Mouse (Mus musculus) layer of hippocampus, postnatal 36 days (tissue): ENCODE results near the gene Ints14. TPM values are rescaled to one million over a fixed set of nuclear protein-coding genes. Genes with fewer than 3 reads are reported as not detected.

Source experiments
- DNase-seq, 2 experiments: peaks; one replicate each; pipeline ENCODE4 v3.0.0; 2022
- total RNA-seq, 2 experiments: library from RNA; stranded (reverse); gene quantifications; 2 replicates each; pipeline ENCODE4 v1.2.3; 2021

Gene Ints14
- total RNA-seq = 10 to 100 TPM; 19.7 to 20.1 TPM

- DNase-seq = peak; percentile 95
Observed at GRCm38 (mm10) chr9:64960117-64960977, at the start of gene Ints14. Gene Ints14 (plus strand): TSS chr9:64960905.

- DNase-seq = no peak
Observed at GRCm38 (mm10) chr9:64913406-64913805, 47.3 kb upstream of the Ints14 start.

DNA sequence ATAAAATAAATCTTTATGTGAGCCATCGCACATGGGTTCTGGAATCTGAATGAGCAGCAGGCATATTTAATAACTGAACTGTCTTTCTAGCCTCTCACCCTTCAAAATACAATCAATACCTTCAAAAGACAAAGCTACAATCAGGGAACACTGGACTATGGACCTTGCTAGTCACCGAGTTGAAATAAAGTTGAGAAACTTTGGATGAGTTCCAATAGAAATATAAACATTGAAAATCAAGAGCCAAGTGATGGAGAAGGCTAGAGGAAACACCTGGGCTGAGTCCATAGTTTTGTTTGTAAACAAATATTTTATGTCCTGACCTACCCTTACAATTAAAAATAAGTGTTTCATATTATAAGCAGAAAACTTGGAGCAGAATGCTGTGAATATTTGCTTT is 46.7 kb upstream of the Ints14 start:
- DNase-seq = no peak

- no peak for DNase-seq
Observed at GRCm38 (mm10) chr9:64914629-64915028, 46.1 kb upstream of the Ints14 start.

DNA sequence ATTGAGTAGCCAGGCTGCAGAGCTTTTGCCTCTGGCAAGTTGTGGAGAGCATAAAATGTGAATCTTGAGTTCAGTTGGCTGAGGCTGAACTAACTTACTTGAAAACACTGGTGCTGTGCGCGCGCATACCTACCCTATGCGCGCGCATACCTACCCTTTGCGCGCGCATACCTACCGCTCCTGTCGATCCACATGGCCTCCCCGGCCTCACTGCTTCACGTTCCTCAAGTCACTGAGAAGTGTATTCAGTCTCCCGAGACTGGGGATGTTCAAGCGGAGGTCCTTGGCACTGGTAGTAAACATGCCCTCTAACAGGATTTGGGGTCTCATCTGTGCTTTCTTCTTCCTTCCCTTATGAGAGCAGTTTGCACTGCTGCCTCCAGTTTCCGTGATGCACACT is 42.1 kb upstream of the Ints14 start:
- DNase-seq = no peak

DNA sequence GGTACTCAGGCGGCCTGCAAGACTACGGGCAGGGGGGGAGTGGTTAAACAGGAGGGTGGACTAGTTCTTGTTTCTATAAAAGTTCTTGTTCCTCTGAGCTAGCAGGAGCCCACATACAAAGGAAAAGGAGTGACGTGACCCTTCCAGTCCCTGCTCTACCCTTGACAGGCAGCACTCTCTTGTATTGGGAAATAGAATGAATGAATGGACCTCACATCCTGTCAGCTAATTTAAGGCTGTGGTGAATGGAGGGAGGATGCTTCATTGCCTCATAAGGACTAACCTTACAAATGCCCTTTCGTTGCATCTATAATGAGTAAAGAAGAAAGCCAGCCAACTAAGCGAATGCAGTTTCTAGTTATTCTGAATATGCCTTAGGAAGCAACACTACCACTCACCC is 34.9 kb upstream of the Ints14 start:
- no peak for DNase-seq

DNA sequence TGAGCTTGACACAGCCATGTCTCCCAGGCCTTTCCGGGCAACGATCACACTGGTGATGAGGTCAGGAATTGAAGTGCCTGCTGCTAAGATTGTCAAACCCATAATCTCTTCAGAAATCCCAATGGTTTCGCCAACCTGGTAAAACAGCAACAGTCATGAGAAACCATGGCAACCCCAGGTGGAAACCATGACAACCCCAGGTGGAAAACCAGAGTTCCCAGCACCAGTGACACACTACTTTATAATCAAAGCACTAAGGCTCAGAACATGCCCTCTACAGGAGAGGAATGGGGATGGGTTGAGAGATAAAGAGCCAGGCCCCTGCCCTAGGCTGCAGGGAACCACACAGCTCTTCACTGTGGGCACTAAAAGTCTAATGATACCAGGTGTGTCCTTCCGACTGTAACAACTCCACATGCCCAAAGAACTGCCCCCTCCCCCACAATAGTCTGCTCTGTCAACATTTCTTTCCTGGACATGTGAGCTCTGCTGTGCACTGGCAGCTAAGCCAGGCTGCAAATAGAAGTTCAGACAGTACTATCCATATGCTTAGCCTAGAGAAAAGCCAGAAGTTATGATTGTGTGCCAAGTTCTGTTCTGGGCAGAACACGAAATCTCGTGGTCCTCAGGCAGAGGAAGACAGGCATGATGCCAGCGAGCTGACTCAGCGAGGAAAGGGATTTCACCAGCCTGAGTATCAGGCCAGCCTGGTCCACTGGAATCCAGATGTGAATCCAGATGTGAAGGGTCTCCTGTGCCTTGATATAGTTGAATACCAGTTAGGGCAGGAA is 34.3 kb upstream of the Ints14 start:
- DNase-seq = peak; percentile 67 to 73

- DNase-seq = no peak
Observed at GRCm38 (mm10) chr9:64930256-64930655, 30.4 kb upstream of the Ints14 start.

DNA sequence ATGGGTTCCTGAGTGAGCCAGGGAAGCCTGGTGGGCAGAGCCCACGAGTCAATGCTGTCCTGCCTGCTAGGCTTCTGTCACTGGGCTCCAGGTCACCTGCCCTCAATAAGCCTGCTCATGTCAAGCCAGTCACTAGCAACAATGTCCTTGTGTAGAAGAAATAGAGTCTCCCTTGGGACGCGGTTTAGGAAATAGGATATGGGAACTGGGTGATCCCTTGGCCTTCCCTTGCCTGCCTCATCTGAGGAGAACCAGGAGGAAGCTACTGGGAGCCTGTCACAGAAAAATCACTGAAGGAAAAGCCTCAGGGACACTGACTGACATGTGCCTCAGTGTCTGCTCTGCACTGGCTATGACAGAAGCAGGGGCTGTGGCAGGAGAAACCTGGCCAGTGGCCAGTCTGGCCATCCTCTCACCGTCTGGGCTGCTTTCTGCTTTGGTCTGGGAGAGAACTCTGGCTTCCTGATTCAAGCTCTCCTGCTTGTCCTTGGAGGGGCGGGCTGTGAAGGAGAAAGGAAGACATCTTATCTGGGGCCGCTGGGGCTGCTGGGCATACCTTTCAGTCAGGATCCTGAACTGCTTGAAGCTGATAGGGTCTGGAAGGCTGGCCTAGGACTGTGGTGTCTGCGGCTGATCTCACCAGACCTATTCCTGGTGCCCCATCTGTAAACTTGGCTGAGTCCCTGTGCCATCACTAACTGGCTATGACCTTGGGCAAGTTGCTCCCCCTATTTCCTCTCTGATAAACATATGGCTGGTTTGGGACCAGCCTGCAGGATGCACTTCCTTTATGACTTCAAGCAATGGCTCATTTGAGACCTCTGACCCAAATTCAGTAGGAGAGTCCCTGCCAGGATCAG is 28.7 kb upstream of the Ints14 start:
- no peak for DNase-seq

- DNase-seq = no peak
Observed at GRCm38 (mm10) chr9:64934015-64934754, 26.5 kb upstream of the Ints14 start.

- peak in 1 of 2 experiments; percentile 45 for DNase-seq
Observed at GRCm38 (mm10) chr9:64936508-64936907, 24.2 kb upstream of the Ints14 start.

- no peak for DNase-seq
Observed at GRCm38 (mm10) chr9:64937491-64937890, 23.2 kb upstream of the Ints14 start.

DNA sequence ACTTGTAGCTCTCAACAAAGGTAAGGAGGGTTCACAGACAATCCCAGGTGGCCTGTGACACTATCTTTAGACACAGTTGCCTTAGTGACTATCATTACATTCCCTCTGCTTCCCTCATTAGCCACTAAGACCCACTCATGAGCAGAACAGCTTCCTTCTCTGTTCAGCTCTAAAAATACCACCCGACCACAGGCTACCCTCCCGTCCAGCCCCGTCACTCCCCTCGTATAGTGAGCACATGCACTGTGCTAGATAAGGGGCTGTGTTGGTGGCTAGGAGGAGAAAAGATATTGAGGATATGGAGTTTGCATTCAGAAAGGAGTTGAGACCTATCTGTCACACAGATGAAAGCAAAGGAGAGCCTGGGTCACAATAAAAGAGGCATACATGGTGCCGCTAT is 22.2 kb upstream of the Ints14 start:
- DNase-seq = no peak

GRCm38 (mm10) chr9:64939281-64939680 is 21.4 kb upstream of the Ints14 start:
- no peak for DNase-seq

DNA sequence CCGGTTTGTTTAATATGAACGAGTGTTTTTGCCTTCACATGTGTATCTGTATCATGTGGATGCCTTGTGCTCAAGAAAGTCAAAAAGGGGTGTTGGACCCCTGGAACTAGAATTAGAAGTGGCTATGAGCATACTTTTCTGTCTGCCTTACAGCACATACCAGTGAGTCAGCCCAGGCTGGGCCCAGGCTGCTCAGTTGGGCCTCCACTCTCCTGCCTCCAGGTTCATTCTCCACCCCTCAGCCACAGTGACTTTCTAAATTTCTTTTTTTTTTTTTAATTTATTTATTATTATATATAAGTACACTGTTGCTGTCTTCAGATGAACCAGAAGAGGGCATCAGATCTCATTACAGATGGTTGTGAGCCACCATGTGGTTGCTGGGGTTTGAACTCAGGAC is 20.9 kb upstream of the Ints14 start:
- DNase-seq = no peak

- DNase-seq = no peak
Observed at GRCm38 (mm10) chr9:64940731-64941346, 19.9 kb upstream of the Ints14 start.

GRCm38 (mm10) chr9:64941650-64942049 is 19.1 kb upstream of the Ints14 start:
- DNase-seq = no peak

GRCm38 (mm10) chr9:64943997-64944396 is 16.7 kb upstream of the Ints14 start:
- no peak for DNase-seq

GRCm38 (mm10) chr9:64947483-64948095 is 13.1 kb upstream of the Ints14 start:
- DNase-seq = no peak

DNA sequence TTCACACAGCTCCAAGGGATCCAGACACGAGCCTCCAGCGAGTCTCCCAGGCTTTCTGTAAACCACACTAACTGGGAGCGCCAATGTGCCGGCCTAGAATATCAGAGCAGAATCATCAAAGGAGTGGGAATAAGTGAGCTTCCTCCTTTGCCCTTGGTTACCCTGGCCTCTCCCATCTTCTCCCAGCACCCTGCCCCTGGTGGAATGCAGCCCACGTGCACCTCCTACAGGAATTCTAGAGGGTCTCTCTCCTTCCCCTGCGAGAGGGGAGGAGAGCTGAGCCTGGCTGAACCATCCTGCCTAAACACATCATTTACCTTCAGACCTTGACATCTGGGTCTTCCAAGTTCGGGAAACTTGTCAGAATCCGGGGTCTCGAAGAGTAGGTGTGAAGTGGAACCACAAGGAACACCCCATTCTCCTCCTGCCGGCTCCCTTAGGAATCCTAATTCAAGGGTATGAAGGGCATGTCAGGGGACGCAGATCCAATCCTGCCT is 9.5 kb upstream of the Ints14 start, which contains the start of gene Slc24a1:
Gene Slc24a1, minus strand, starts transcription at position 447 of the 497 bp plus-strand sequence.
- DNase-seq = no peak

DNA sequence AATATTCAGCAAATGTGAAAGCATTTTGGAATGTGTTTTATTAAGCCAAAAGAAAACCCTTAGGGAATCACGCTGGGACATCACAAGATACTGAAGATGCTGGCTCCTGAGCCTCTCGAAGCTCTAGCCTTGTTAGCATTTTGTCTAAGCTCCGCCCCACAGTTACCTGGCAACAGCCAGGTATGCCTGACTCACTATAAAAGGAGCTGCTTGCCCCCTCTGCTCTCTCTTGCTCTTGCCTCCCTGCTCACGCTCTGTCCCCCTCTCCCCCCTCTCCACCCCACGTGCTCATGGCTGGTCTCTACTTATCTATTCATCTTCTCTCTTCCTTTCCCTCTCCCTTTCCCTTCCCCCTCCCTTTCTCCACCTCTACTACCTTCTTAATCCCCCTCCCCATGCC is 8.7 kb upstream of the Ints14 start:
- no peak for DNase-seq
